In genomic region chr10:96620890-96621271, GRCm38 (mm10) we compare ENCODE assay signal across 8 mouse cellular contexts. TPM values are rescaled to one million over a fixed set of nuclear protein-coding genes. Genes with fewer than 3 reads are reported as not detected.
DNase-seq lines count a peak whose midpoint lies in the region; ATAC-seq and TF ChIP-seq lines count a peak whose summit lies in the region.

No protein-coding gene starts in this region.

- DNase-seq in heart, adult 8-10 months (ENCODE audit: low spot score) = peak; percentile 24
- no peak for DNase-seq in heart, postnatal 36 days
- peak; percentile 84 for DNase-seq in lung, embryonic 14.5 days
- peak; percentile 72 to 78 for DNase-seq in spleen, adult 2 months (ENCODE audit: low read depth in 1 of 2, low spot score in 2 of 2)
- no peak for DNase-seq in embryo, embryonic 9.5 days (ENCODE audit: extremely low spot score)
- DNase-seq in ovary, postnatal 14 days (ENCODE audit: low spot score) = no peak

- no peak for TF ChIP-seq CTCF in embryonic fibroblast, embryonic 13.5 days (IDR thresholded peaks at IDR 0.05; ENCODE audit: borderline replicate concordance, insufficient read depth, low read length)
- TF ChIP-seq CTCF in lung, embryonic 14.5 days (IDR thresholded peaks at IDR 0.05; ENCODE audit: low read depth) = 0 out of 2 replicates have a peak, but pooled peaks have one; percentile 14
- no peak for TF ChIP-seq CTCF in spleen, adult 2 months (IDR thresholded peaks at IDR 0.05; ENCODE audit: extremely low read depth, insufficient read depth, insufficient read length, insufficient replicate concordance)

- no peaks in the 10 kb centered on the region for H3K27me3 ChIP-seq in intestine, embryonic 16.5 days (replicated peaks; ENCODE audit: control insufficient read depth, insufficient read depth, low read length)
- no peaks in the 10 kb centered on the region for H3K27me3 ChIP-seq in lung, embryonic 14.5 days (ENCODE audit: insufficient read depth, low read length)
- H3K27me3 ChIP-seq in spleen, adult 2 months (ENCODE audit: control insufficient read depth, insufficient read depth, low read length) = no peaks in the 10 kb centered on the region

- peak overlapping the region; percentile 73 for H3K4me2 ChIP-seq in intestine, embryonic 16.5 days (ENCODE audit: low read depth, low read length)
- H3K4me2 ChIP-seq in lung, embryonic 14.5 days = peak overlapping the region; percentile 85

- H3K4me3 ChIP-seq in embryonic fibroblast, embryonic 13.5 days (ENCODE audit: insufficient read depth, low read length) = peak overlapping the region; percentile 47
- H3K4me3 ChIP-seq in intestine, embryonic 16.5 days (ENCODE audit: low read length) = peak overlapping the region; percentile 52
- H3K4me3 ChIP-seq in lung, embryonic 14.5 days (ENCODE audit: low read depth, low read length) = peak overlapping the region; percentile 97
- peak overlapping the region; percentile 66 for H3K4me3 ChIP-seq in spleen, adult 2 months (ENCODE audit: extremely low read depth, insufficient read depth, insufficient read length)

- H3K9me3 ChIP-seq in intestine, embryonic 16.5 days (ENCODE audit: control insufficient read depth, low read length) = no peaks in the 10 kb centered on the region
- H3K9me3 ChIP-seq in lung, embryonic 14.5 days (ENCODE audit: low read depth, low read length) = no peaks in the 10 kb centered on the region

- peak overlapping the region; percentile 42 for H3K9ac ChIP-seq in intestine, embryonic 16.5 days (ENCODE audit: low read depth, low read length)
- H3K9ac ChIP-seq in lung, embryonic 14.5 days = peak overlapping the region; percentile 47

- no peaks in the 10 kb centered on the region; the same call in 1 of the 2 replicates for H3K36me3 ChIP-seq in intestine, embryonic 16.5 days (ENCODE audit: control insufficient read depth, insufficient read depth, low read length)
- H3K36me3 ChIP-seq in lung, embryonic 14.5 days (ENCODE audit: insufficient read depth) = peaks cover 47% of the 10 kb centered on the region
- H3K36me3 ChIP-seq in spleen, adult 2 months (ENCODE audit: control insufficient read depth, insufficient read depth, low read length) = peaks cover 40% of the 10 kb centered on the region

- peak overlapping the region; percentile 65 for H3K27ac ChIP-seq in embryonic fibroblast, embryonic 13.5 days (ENCODE audit: insufficient read depth, low read length)
- no peak overlapping the region for H3K27ac ChIP-seq in intestine, embryonic 16.5 days (ENCODE audit: low read length)
- H3K27ac ChIP-seq in lung, embryonic 14.5 days (ENCODE audit: low read depth) = no peak overlapping the region
- H3K27ac ChIP-seq in spleen, adult 2 months (ENCODE audit: insufficient read depth, low read length) = peak overlapping the region; percentile 86

- 19% methylated on average over 4 of the region's 4 CpGs for WGBS in intestine, embryonic 16.5 days
- WGBS in lung, embryonic 14.5 days = 14% methylated on average over 4 of the region's 4 CpGs
- WGBS in spleen, adult 2 months = 4% methylated on average over 4 of the region's 4 CpGs

- ATAC-seq in intestine, embryonic 16.5 days = no peak
- ATAC-seq in lung, embryonic 14.5 days (ENCODE audit: insufficient read depth) = no peak

- 0 out of 2 replicates have a peak, but pooled peaks have one; percentile 20 for TF ChIP-seq POLR2A in embryonic fibroblast, embryonic 13.5 days (IDR thresholded peaks at IDR 0.05; ENCODE audit: low read depth, low read length)
- TF ChIP-seq POLR2A in spleen, adult 2 months (IDR thresholded peaks at IDR 0.05; ENCODE audit: low read depth, low read length) = peak; percentile 26

- peaks cover 6% of the 10 kb centered on the region for H3K4me1 ChIP-seq in embryonic fibroblast, embryonic 13.5 days (ENCODE audit: control insufficient read depth, insufficient read depth, low read length)
- H3K4me1 ChIP-seq in intestine, embryonic 16.5 days (ENCODE audit: control insufficient read depth, insufficient read depth, low read length) = peaks cover 31% of the 10 kb centered on the region
- 0 out of 2 replicates have a peak, but pooled peaks cover 9% of the 10 kb centered on the region for H3K4me1 ChIP-seq in lung, embryonic 14.5 days (ENCODE audit: insufficient read depth)
- H3K4me1 ChIP-seq in spleen, adult 2 months (ENCODE audit: control insufficient read depth, insufficient read depth, insufficient read length) = peaks cover 14% of the 10 kb centered on the region; the same call in 1 of the 2 replicates

- intact Hi-C loops in heart, postnatal 36 days (cut with DNase I) = loop anchor here (5.0 kb wide), 2 partner anchors 364 to 691 kb away; no protein-coding TSS in a partner anchor

RNA-seq across cellular contexts. Expression of gene Btg1, which starts 4.1 kb away (rescaled TPM):
- total RNA-seq in heart, adult 8-10 months (2022) = 10 to 100 TPM; 28.5 to 34.7 (median 33.2) TPM
- 10 to 100 TPM; 45.9 to 54.3 TPM for total RNA-seq in heart, postnatal 36 days (2021)
- polyA plus RNA-seq in embryonic fibroblast, embryonic 13.5 days (2011; ENCODE audit: insufficient read length, low read depth, missing spikeins) = 65.8 and 66.4 TPM in 2 replicates
- polyA plus RNA-seq in intestine, embryonic 16.5 days (2015; fragmentation: Nextera tagmentation; extraction: Ambion mirVana) = 43.2 and 43.9 TPM in 2 replicates
- 67.4 and 67.5 TPM in 2 replicates for polyA plus RNA-seq in lung, embryonic 14.5 days (2014; fragmentation: Nextera tagmentation; extraction: Ambion mirVana)
- polyA plus RNA-seq in spleen, adult 2 months (2012; rRNA removed) = 139 and 152 TPM in 2 replicates

Comparison
In these comparisons a context has a peak if more than half of its experiments do, and no peak if none do; other contexts are left out.
1. DNase-seq: peak in heart, adult 8-10 months (single experiment), lung, embryonic 14.5 days (single experiment) and spleen, adult 2 months (2 of 2); none in heart, postnatal 36 days (0 of 2), embryo, embryonic 9.5 days (single experiment) and ovary, postnatal 14 days (single experiment).
2. H3K27ac ChIP-seq: peak in embryonic fibroblast, embryonic 13.5 days (single experiment) and spleen, adult 2 months (single experiment); none in intestine, embryonic 16.5 days (single experiment) and lung, embryonic 14.5 days (single experiment).
3. H3K4me3 ChIP-seq: peak in every context shown above with its lines; median percentile 97 in lung, embryonic 14.5 days; 66 in spleen, adult 2 months; 52 in intestine, embryonic 16.5 days; 47 in embryonic fibroblast, embryonic 13.5 days.